Mouse (Mus musculus): ENCODE measurements at regions not wholly inside any gene's neighbourhood (a gene's known extent, or its start where the extent isn't known, plus 50 kb on each side); places are given as distances from the start of the nearest gene placed in this dataset.

- Histone ChIP-seq H3K4me3 (ENCODE audit: low read depth, low read length) (no peak overlapping the region), H3K9me3 (ENCODE audit: control insufficient read depth, low read length) (no peaks in the 10 kb centered on the region), H3K4me2 (no peak overlapping the region), H3K27me3 (replicated peaks; ENCODE audit: control insufficient read depth, insufficient read depth, low read length) (no peaks in the 10 kb centered on the region), H3K36me3 (ENCODE audit: control insufficient read depth, insufficient read depth, low read length) (no peaks in the 10 kb centered on the region), H3K27ac (ENCODE audit: low read depth, low read length) (no peak overlapping the region), H3K9ac (ENCODE audit: low read depth, low read length) (no peak overlapping the region), H3K4me1 (replicated peaks; ENCODE audit: control insufficient read depth, insufficient read depth, low read length) (no peaks in the 10 kb centered on the region)
- DNase-seq (ENCODE audit: low spot score), result no peak
- ATAC-seq (replicated peaks; ENCODE audit: low FRiP score), result no peak
- 77% methylated on average over 5 of the region's 5 CpGs for WGBS
These were observed 307.8 kb downstream of the Kctd12 start for GRCm38 (mm10) chr14:102674635-102675034.

DNA sequence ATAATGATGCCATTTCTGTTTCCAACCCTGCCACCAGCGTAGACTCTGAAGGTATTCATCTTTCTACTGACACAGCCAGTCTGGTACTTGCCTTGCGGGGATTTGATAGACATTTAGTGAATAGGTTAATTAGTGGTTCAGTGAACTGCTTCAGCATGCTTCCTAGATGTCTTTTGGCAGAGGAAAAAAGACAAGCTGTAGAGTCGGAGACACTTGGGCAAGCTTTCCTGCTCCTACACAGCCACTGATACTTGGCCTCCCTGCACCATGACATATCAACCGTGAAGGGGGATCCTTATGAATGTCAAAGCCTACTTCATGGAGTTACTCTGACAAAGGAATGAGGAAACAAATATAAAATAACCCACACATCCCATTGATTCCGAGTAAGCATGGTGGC lies 308.7 kb downstream of the Kctd12 start:
- no peak overlapping the region for H3K4me3 ChIP-seq (ENCODE audit: low read depth, low read length)
- no peak overlapping the region for H3K9ac ChIP-seq (ENCODE audit: low read depth, low read length)
- no peaks in the 10 kb centered on the region for H3K27me3 ChIP-seq (replicated peaks; ENCODE audit: control insufficient read depth, insufficient read depth, low read length)
- no peaks in the 10 kb centered on the region for H3K4me1 ChIP-seq (replicated peaks; ENCODE audit: control insufficient read depth, insufficient read depth, low read length)
- H3K36me3 ChIP-seq (ENCODE audit: control insufficient read depth, insufficient read depth, low read length), result no peaks in the 10 kb centered on the region
- WGBS, result 89% methylated on average over 5 of the region's 5 CpGs
- no peak overlapping the region for H3K27ac ChIP-seq (ENCODE audit: low read depth, low read length)
- H3K4me2 ChIP-seq, result no peak overlapping the region
- no peak for ATAC-seq (replicated peaks; ENCODE audit: low FRiP score)
- no peak for DNase-seq (ENCODE audit: low spot score)
- H3K9me3 ChIP-seq (ENCODE audit: control insufficient read depth, low read length), result no peaks in the 10 kb centered on the region

- Histone ChIP-seq H3K36me3 (ENCODE audit: control insufficient read depth, insufficient read depth, low read length) (no peaks in the 10 kb centered on the region), H3K27ac (ENCODE audit: low read depth, low read length) (no peak overlapping the region), H3K9ac (ENCODE audit: low read depth, low read length) (no peak overlapping the region), H3K4me2 (no peak overlapping the region), H3K9me3 (ENCODE audit: control insufficient read depth, low read length) (no peaks in the 10 kb centered on the region), H3K27me3 (replicated peaks; ENCODE audit: control insufficient read depth, insufficient read depth, low read length) (no peaks in the 10 kb centered on the region), H3K4me1 (replicated peaks; ENCODE audit: control insufficient read depth, insufficient read depth, low read length) (no peaks in the 10 kb centered on the region), H3K4me3 (ENCODE audit: low read depth, low read length) (no peak overlapping the region)
- DNase-seq (ENCODE audit: low spot score) (no peak), ATAC-seq (replicated peaks; ENCODE audit: low FRiP score) (no peak)
- 72% methylated on average over 2 of the region's 2 CpGs for WGBS
These were observed 319.2 kb downstream of the Kctd12 start for GRCm38 (mm10) chr14:102663240-102663639.

DNA sequence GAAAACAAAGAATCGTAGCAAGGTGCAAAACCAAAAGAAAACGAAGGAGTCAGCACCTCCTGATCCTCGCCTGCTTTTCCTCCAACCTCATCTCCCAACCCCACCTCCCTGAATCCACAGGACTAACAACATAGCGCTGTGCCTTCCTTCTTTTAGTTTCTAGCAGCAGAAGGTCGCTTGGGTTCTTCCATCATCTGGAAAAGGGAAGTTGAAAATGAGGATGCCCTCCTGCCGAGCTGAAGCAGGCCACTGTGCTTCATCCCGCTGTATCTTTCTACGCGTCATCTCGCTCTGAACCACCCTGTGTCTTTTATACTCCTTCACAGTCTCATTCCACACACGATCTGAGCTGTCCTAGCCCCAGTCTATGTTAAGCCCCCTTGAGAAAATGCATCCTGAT lies 322.1 kb downstream of the Kctd12 start:
- Histone ChIP-seq H3K4me3 (ENCODE audit: low read depth, low read length) (no peak overlapping the region), H3K36me3 (ENCODE audit: control insufficient read depth, insufficient read depth, low read length) (no peaks in the 10 kb centered on the region), H3K9ac (ENCODE audit: low read depth, low read length) (no peak overlapping the region), H3K27me3 (replicated peaks; ENCODE audit: control insufficient read depth, insufficient read depth, low read length) (no peaks in the 10 kb centered on the region), H3K27ac (ENCODE audit: low read depth, low read length) (no peak overlapping the region), H3K9me3 (ENCODE audit: control insufficient read depth, low read length) (no peaks in the 10 kb centered on the region), H3K4me1 (replicated peaks; ENCODE audit: control insufficient read depth, insufficient read depth, low read length) (no peaks in the 10 kb centered on the region), H3K4me2 (no peak overlapping the region)
- no peak for DNase-seq (ENCODE audit: low spot score)
- 78% methylated on average over 11 of the region's 11 CpGs for WGBS
- no peak for ATAC-seq (replicated peaks; ENCODE audit: low FRiP score)

GRCm38 (mm10) chr14:102656235-102656634 lies 326.2 kb downstream of the Kctd12 start:
- Histone ChIP-seq H3K27ac (ENCODE audit: low read depth, low read length) (no peak overlapping the region), H3K4me1 (replicated peaks; ENCODE audit: control insufficient read depth, insufficient read depth, low read length) (no peaks in the 10 kb centered on the region), H3K9me3 (ENCODE audit: control insufficient read depth, low read length) (no peaks in the 10 kb centered on the region), H3K4me3 (ENCODE audit: low read depth, low read length) (no peak overlapping the region), H3K9ac (ENCODE audit: low read depth, low read length) (no peak overlapping the region), H3K4me2 (no peak overlapping the region), H3K27me3 (replicated peaks; ENCODE audit: control insufficient read depth, insufficient read depth, low read length) (no peaks in the 10 kb centered on the region), H3K36me3 (ENCODE audit: control insufficient read depth, insufficient read depth, low read length) (no peaks in the 10 kb centered on the region)
- ATAC-seq (replicated peaks; ENCODE audit: low FRiP score) (no peak), DNase-seq (ENCODE audit: low spot score) (no peak)
- WGBS, result 73% methylated on average over 1 of the region's 1 CpGs

DNA sequence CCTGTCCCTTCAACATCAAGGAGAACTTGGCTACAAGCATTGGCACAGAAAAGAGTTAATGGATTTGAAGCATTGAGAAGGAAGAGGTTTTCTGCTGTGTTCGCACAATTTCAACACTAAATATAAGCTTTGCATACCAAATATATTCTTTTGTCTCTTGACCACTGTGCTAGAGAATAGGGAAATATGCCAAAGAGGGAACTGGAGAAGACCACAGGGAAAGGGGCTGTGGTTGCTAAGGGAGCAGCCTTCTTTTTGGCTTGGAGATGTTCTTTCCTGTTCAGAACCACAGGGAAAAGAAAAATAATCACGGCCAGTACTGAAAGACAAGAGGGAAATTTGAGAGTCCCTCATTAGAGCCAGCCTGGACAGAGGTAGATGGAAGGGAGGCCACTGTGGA lies 352.8 kb downstream of the Kctd12 start:
- 80% methylated on average over 2 of the region's 2 CpGs for WGBS
- DNase-seq (ENCODE audit: low spot score), result no peak
- Histone ChIP-seq H3K9ac (ENCODE audit: low read depth, low read length) (no peak overlapping the region), H3K27ac (ENCODE audit: low read depth, low read length) (no peak overlapping the region), H3K4me2 (no peak overlapping the region), H3K4me1 (replicated peaks; ENCODE audit: control insufficient read depth, insufficient read depth, low read length) (no peaks in the 10 kb centered on the region), H3K36me3 (ENCODE audit: control insufficient read depth, insufficient read depth, low read length) (no peaks in the 10 kb centered on the region), H3K9me3 (ENCODE audit: control insufficient read depth, low read length) (no peaks in the 10 kb centered on the region), H3K4me3 (ENCODE audit: low read depth, low read length) (no peak overlapping the region), H3K27me3 (replicated peaks; ENCODE audit: control insufficient read depth, insufficient read depth, low read length) (no peaks in the 10 kb centered on the region)
- no peak for ATAC-seq (replicated peaks; ENCODE audit: low FRiP score)

DNA sequence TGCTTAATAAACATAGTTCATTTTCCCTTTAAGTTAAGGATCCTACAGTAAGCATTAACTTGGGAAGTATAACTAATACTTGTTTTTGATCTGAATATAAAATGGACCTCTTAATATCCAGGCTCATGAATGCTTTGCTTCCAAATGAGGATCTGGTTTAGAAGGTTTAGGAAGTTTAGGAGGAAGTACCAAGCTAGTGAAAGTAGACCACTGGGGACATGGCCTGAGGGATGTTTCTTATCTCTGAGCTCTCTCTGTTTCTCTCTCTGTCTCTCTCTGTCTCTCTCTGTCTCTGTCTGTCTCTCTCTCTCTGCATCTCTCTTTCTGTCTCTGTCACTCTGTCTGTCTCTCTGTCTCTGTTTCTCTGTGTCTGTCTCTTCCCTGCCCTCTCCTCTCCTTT lies 360.9 kb downstream of the Kctd12 start:
- Histone ChIP-seq H3K4me1 (replicated peaks; ENCODE audit: control insufficient read depth, insufficient read depth, low read length) (no peaks in the 10 kb centered on the region), H3K27me3 (replicated peaks; ENCODE audit: control insufficient read depth, insufficient read depth, low read length) (no peaks in the 10 kb centered on the region), H3K4me2 (no peak overlapping the region), H3K9me3 (ENCODE audit: control insufficient read depth, low read length) (no peaks in the 10 kb centered on the region), H3K27ac (ENCODE audit: low read depth, low read length) (no peak overlapping the region), H3K4me3 (ENCODE audit: low read depth, low read length) (no peak overlapping the region), H3K9ac (ENCODE audit: low read depth, low read length) (no peak overlapping the region), H3K36me3 (ENCODE audit: control insufficient read depth, insufficient read depth, low read length) (no peaks in the 10 kb centered on the region)
- DNase-seq (ENCODE audit: low spot score), result no peak
- ATAC-seq (replicated peaks; ENCODE audit: low FRiP score), result no peak

DNA sequence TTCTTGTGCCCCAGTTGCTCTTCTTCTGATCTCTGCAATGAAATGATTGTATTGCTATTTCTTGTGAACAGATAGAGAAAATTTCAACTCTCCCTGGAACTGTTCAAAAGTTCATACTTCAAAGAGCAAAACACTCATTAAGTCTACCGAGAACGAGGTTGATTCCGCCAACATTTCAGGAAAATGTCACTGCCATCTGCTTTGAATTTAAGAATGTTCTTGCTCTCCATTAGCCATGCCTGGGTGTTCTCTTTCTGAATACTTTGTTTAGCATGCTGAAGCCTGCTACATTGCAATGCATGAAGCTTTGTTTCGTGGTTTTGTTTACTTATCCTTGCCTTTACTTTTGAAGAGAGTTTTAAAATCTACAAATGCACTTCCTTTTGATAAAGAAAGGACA lies 363.4 kb downstream of the Kctd12 start:
- Histone ChIP-seq H3K4me3 (ENCODE audit: low read depth, low read length) (no peak overlapping the region), H3K4me2 (no peak overlapping the region), H3K4me1 (replicated peaks; ENCODE audit: control insufficient read depth, insufficient read depth, low read length) (no peaks in the 10 kb centered on the region), H3K27ac (ENCODE audit: low read depth, low read length) (no peak overlapping the region), H3K9me3 (ENCODE audit: control insufficient read depth, low read length) (no peaks in the 10 kb centered on the region), H3K27me3 (replicated peaks; ENCODE audit: control insufficient read depth, insufficient read depth, low read length) (no peaks in the 10 kb centered on the region), H3K36me3 (ENCODE audit: control insufficient read depth, insufficient read depth, low read length) (no peaks in the 10 kb centered on the region), H3K9ac (ENCODE audit: low read depth, low read length) (no peak overlapping the region)
- DNase-seq (ENCODE audit: low spot score) (no peak), ATAC-seq (replicated peaks; ENCODE audit: low FRiP score) (no peak)
- WGBS, result 57% methylated on average over 4 of the region's 4 CpGs

DNA sequence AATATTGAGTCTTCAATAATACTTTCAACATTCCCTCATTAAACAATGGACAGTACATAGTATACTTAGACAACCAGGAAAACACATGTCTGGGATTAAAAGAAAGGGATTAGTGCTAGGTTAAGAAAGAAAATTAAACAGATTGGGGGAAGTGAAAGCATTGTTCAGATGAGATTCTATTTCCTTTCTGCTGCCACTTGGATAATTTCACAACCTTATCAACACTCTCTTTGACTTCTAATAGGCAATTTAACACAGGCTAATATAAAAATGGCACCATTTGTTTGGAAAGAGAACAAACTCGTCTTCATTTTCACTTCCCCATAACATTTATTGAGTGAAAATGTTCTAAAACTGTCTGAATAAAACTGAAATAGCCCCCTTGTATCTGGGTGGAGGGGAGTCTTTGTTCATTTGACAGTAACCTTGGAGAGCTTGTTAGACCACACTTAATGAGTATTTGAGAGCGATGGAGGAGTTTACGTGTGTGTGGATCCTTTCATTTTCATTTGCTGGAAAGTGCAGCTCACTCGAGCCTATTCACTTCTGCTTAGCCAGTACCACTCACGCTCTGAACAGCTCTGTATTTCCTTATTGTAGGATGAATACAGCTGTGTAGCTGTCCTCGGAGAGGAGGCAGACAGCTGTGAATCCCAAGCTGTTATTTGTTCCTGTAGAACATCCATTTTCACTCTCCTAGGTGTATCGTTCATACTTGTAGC lies 366.7 kb downstream of the Kctd12 start:
- WGBS, result 71% methylated on average over 7 of the region's 7 CpGs
- no peaks in the 10 kb centered on the region for H3K36me3 ChIP-seq (ENCODE audit: control insufficient read depth, insufficient read depth, low read length)
- H3K27ac ChIP-seq (ENCODE audit: low read depth, low read length), result no peak overlapping the region
- H3K4me1 ChIP-seq (replicated peaks; ENCODE audit: control insufficient read depth, insufficient read depth, low read length), result no peaks in the 10 kb centered on the region
- no peak overlapping the region for H3K4me3 ChIP-seq (ENCODE audit: low read depth, low read length)
- no peaks in the 10 kb centered on the region for H3K27me3 ChIP-seq (replicated peaks; ENCODE audit: control insufficient read depth, insufficient read depth, low read length)
- H3K9ac ChIP-seq (ENCODE audit: low read depth, low read length), result no peak overlapping the region
- no peak overlapping the region for H3K4me2 ChIP-seq
- DNase-seq (ENCODE audit: low spot score) (no peak), ATAC-seq (replicated peaks; ENCODE audit: low FRiP score) (no peak)
- H3K9me3 ChIP-seq (ENCODE audit: control insufficient read depth, low read length), result no peaks in the 10 kb centered on the region

All from liver, embryonic 11.5 days (tissue).